Mouse (Mus musculus) macrophage (primary cell): ENCODE data around the gene Bin2. TPM values are rescaled to one million over a fixed set of nuclear protein-coding genes. Genes with fewer than 3 reads are reported as not detected.

Experiments used
- H3K27ac ChIP-seq: fragments of 350-480 bp; formaldehyde crosslinking; 2 replicates; pipeline ENCODE4 v1.9.0; 2021
- H3K36me3 ChIP-seq: fragments of 350-480 bp; formaldehyde crosslinking; 2 replicates; pipeline ENCODE4 v1.9.0; 2021; ENCODE audit errors: inconsistent target
- H3K4me3 ChIP-seq: fragments of 350-480 bp; formaldehyde crosslinking; 2 replicates; pipeline ENCODE4 v1.9.0; 2021; ENCODE audit errors: inconsistent target
- H3K79me2 ChIP-seq: fragments of 350-480 bp; formaldehyde crosslinking; 2 replicates; pipeline ENCODE4 v1.9.0; 2021; ENCODE audit errors: inconsistent target
- WGBS: methylation state at CpG from one replicate; pipeline ENCODE4 v1.1.7; 2026; ENCODE audit warnings: inconsistent platforms; ENCODE audit not compliant: missing documents; 5-methylcytosine and 5-hydroxymethylcytosine counted together
- polyA plus RNA-seq: library from polyadenylated mRNA; stranded (reverse); fragments of 250-400 nt; gene quantifications from 3 replicates; pipeline ENCODE4 v1.2.4, GENCODE M21; 2018; ENCODE audit warnings: inconsistent platforms

The Bin2 gene
- polyA plus RNA-seq, 1 experiment from 2014 or later = 65.5 TPM

DNA sequence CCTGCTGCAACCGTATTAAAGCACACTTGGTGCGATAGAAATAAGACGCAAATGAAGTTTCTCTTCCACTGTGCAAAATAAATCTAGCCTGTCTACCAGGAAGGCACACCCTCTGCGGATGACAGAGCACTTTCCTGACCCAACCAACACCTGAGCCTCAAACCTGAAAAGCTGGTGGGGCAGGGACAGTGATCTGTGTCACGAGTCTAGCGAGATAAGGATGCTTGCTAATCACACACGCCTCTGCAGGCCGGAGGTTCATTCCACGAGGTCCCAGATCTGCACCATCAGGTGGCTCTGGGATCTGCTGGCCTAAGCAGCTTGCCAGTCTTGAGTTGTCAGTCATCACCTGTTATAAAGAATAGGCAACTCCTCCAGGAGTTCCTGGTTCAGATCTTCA lies 17.7 kb downstream of the Bin2 start:
- 93% methylated on average over 9 of the region's 9 CpGs for whole genome bisulfite sequencing
- Histone ChIP-seq H3K27ac (no peak overlapping the region), H3K79me2 (no peaks in the 10 kb centered on the region), H3K36me3 (peaks cover 72% of the 10 kb centered on the region), H3K4me3 (no peak overlapping the region)

DNA sequence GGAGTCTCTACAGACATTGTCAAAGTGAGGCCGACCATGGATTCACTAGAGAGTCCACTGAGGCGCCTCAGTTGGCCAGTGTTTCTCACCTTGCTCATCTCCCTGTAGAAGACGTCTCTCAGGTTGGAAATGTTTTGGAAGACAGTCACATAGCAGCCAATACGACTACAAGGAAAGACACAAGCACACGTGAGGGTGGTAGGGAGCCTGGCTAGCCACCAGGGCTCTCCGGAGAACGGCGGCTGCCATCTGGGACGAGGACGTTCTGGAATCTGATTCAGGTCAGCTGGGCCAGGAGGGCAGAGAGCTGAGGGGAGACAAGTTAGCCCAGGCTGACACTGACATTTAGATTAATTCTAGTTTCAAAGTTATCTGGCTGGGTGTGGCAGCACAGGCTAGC lies 19.2 kb downstream of the Bin2 start:
- H3K79me2 ChIP-seq = no peaks in the 10 kb centered on the region
- peaks cover 75% of the 10 kb centered on the region for H3K36me3 ChIP-seq
- H3K4me3 ChIP-seq = no peak overlapping the region
- H3K27ac ChIP-seq = no peak overlapping the region
- WGBS = 97% methylated on average over 10 of the region's 10 CpGs

DNA sequence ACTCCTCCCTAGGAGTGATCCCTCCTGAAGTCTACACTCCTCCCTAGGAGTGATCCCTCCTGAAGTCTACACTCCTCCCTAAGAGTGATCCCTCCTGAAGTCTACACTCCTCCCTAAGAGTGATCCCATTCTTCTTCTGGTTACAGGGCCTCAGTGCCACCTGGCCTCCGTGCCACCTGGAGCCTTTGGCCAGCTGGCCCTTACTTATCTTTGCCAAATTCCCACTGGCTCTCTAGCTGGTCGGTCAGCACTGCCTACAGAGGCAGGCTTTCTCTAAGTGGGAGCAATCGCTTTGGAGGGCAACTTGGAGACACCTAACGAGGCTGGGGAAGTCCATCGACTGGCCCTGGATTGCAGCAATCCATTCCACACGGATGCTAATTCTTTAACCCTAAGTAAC lies 23.2 kb downstream of the Bin2 start:
- Histone ChIP-seq H3K36me3 (peaks cover 73% of the 10 kb centered on the region), H3K27ac (no peak overlapping the region), H3K4me3 (no peak overlapping the region), H3K79me2 (no peaks in the 10 kb centered on the region)
- 94% methylated on average over 6 of the region's 6 CpGs for WGBS

DNA sequence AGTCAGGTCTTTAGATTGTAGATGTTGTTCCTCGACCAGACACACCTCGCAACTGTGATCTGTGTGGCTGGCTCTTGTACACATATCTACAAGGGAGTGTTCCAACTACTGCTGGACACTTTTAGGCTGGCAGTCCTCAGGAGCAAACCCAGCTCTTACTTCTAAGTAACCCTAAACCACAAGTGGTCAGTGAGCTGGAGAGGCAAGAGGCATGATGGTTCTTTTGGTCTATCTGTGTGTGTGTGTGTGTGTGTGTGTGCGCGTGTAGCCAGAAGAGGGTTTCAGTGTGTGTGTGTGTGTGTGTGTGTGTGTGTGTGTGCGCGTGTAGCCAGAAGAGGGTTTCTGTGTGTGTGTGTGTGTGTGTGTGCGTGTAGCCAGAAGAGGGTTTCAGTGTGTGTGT lies 26.9 kb downstream of the Bin2 start:
- no peaks in the 10 kb centered on the region for H3K79me2 ChIP-seq
- H3K4me3 ChIP-seq = no peak overlapping the region
- H3K36me3 ChIP-seq = peaks cover 45% of the 10 kb centered on the region
- 94% methylated on average over 7 of the region's 7 CpGs for WGBS
- H3K27ac ChIP-seq = no peak overlapping the region

DNA sequence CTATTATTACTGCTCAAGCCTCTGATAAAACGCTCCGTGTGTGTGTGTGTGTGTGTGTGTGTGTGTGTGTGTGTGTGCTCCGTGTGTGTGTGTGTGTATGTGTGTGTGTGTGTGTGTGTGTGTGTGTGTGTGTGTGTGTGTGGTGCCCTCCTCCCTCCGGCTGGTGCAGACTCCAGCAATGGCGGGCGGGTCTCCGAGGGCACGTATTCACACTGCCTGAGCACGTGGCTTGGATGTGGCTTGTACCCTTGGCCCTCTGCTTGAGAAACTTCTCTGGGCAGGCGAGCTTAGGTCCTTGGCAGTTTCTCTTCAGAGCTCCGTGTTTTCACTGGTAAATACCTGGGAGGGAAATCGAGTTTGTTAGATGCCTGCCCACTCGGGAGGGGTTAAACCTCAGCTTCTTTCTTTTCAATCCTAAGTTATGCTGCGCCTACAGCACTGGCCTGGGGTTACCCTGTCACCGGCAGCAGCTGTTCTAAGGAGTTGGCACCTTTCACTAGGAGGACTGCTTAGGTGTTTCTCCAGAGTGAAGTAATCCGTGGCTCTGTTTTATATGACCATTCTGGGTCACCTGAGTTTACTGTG lies 28.0 kb downstream of the Bin2 start:
- Histone ChIP-seq H3K79me2 (no peaks in the 10 kb centered on the region), H3K36me3 (peaks cover 39% of the 10 kb centered on the region), H3K4me3 (no peak overlapping the region), H3K27ac (no peak overlapping the region)
- 84% methylated on average over 10 of the region's 16 CpGs for WGBS

DNA sequence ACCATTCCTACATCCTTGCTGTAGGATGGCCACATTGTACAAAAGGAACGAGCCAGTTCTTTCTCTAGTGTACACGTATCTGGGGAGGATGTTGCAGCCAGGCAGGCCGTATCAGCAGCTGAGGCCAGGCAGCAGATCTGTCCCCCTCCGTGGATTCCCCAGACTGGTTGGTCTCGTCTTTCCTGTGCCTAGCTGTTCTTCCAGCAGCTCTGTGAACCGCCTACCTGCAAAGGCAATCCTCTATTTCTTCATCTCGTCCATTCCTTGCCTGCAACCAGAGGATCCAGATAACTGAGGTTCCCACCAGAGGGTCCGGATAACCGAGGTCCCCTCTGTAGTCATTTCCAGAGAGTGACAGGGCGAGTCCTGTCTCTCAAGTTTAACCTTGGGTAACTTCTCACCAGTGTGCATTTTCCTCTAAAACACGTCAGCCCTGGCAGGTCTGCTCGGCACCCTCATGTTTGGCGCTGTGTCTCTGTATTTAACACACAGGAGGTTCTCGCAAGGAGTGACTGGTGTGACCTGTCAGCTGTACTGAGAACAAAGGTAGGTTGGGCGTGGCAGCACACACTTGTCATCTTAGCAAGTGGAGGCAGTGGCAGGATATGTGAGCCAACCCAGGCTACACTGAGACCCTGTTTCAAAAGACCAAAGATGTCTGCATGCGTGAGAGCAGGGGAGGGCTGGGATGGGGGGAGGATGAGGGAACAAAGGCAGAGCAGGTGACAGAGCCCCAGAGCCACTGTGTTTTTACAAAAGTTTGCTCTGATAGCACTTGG lies 29.2 kb downstream of the Bin2 start:
- no peak overlapping the region for H3K4me3 ChIP-seq
- no peak overlapping the region for H3K27ac ChIP-seq
- peaks cover 28% of the 10 kb centered on the region for H3K36me3 ChIP-seq
- WGBS = 89% methylated on average over 14 of the region's 16 CpGs
- no peaks in the 10 kb centered on the region for H3K79me2 ChIP-seq

DNA sequence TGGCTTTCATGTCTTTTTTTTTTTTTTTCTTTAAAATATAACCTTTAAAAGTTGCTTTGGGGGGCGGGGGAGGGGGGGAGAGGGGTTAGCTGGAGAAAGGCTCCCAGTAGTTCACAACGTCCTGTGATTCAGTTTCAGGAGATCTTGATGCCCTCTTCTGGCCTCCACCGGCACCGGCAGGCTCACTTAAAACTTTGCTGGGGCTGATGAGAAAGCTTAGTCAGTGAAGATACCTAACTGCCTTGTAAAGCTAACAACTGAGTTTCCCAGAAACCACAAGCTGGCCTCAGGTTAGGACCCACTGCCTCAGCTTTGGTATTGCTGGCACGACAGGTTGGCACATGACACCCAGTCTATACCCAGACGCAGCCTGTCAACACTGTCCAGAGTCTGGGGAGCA lies 31.7 kb downstream of the Bin2 start:
- H3K79me2 ChIP-seq = no peaks in the 10 kb centered on the region; the same call in 1 of the 2 replicates
- peaks cover 9% of the 10 kb centered on the region for H3K36me3 ChIP-seq
- H3K27ac ChIP-seq = peak overlapping the region; percentile 28; the same call in 1 of the 2 replicates
- peak overlapping the region; percentile 54 for H3K4me3 ChIP-seq
- 6% methylated on average over 6 of the region's 6 CpGs for whole genome bisulfite sequencing

DNA sequence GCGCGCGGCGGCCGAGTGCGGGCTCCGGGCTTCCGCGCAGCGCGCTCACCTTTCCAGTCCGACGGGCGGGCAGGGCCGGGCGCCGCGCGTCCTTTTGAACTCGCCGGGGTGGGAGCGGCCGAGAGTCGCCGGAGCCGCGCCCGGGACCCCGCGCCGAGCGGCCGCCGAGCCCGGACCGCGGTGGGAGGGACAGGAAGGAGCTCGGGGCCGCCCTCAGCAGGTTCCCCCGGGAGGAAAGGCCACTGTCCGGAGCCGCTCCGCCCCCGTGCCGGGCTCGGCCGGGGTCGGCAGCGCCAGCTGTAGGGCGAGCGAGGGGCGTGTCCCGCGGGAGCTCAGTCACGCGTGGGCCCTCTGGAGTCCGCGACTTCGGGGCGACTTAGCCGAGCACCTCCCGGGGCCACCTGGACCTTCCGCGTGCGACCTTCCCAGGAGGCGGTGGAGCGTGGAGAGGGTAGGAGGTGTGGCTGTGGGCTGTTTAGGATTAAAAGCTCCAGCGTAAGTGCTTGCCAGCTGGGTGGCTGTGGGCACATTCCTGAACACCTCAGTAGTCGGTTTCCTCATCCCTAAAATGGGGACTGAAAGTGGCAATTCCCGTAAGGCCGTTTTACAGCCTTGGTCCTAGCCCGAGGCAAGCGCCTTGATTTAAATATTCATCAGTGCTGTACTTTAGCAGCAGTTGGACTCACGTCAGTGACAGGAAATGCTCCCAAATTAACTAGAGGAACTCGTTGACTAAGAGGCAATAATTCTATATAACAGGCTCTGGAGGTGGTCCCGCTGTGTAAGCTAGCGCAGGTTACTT lies 32.5 kb downstream of the Bin2 start, which contains the start of gene Smagp:
Gene Smagp (minus strand): TSS at position 241 of the 802 bp plus-strand sequence.
- Histone ChIP-seq H3K27ac (peak within 1 kb of the TSS; percentile 28; the same call in 1 of the 2 replicates), H3K4me3 (peak within 1 kb of the TSS; percentile 54), H3K79me2 (no peaks in the 10 kb centered on the region; the same call in 1 of the 2 replicates), H3K36me3 (peaks cover 5% of the 10 kb centered on the region)
- WGBS = under 1% methylated on average over 75 of the region's 77 CpGs

DNA sequence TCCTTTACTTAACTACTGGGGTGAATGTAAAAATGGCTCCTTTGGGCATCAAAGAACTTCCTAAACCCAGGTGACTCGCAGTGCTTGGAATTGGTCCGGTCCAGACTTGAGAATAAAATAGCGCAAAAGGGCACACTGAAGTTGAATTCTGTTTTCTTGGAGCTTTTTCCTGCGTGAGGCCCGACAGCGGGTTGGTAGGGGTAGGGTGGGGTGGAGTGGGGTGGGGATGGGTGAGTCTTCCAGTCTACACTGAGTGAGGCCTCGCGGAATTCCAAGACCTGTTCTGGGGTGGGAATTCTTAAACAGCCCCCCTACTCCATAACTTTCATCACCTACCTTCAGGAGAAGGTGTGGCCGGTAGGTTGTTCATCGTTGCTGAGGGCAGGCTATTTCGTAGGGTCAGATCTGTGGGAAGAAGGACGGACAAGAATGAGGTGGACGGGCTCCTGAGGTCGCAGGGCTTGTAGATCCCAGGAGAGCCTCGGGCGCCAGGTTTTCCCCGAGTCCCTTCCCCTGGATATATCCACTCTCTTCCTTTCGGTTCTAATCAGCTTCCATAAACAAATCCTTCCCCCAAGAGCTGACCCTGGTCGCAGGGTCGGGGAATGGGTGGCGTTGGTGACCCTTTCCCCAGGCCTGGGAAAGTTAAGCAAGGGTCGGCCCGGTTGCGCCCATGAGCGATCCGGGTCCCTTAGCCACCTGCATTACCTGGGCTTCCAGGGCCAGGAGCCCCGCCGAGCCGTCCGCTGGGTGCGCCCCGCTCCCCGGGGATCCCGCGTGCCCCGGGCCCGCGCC lies 33.3 kb downstream of the Bin2 start:
- WGBS = 15% methylated on average over 38 of the region's 38 CpGs
- peak overlapping the region; percentile 45 for H3K4me3 ChIP-seq
- no peaks in the 10 kb centered on the region; the same call in 1 of the 2 replicates for H3K36me3 ChIP-seq
- H3K79me2 ChIP-seq = no peaks in the 10 kb centered on the region; the same call in 1 of the 2 replicates
- no peak overlapping the region for H3K27ac ChIP-seq

DNA sequence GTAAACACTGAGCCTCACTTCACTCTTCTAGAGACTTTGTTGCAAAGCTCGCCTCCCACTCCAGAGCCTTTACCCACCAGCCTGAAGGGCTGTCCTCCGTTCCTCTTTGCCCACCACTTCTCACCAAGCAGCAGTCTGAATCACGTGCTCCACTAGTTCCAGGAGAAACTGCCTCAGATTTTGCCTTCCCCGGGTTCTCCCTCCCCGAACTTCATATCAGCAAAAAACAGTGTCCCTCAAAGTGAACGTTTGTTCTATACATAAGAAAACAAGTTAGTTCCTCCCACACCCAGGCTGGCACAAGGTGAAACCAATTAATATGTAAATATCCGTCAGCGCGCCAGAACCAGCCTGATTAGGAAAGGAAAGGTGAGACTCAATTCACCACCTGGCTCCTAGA lies 34.1 kb downstream of the Bin2 start:
- WGBS = 25% methylated on average over 9 of the region's 9 CpGs
- no peaks in the 10 kb centered on the region; the same call in 1 of the 2 replicates for H3K79me2 ChIP-seq
- H3K4me3 ChIP-seq = no peak overlapping the region
- H3K27ac ChIP-seq = no peak overlapping the region
- H3K36me3 ChIP-seq = no peaks in the 10 kb centered on the region; the same call in 1 of the 2 replicates

DNA sequence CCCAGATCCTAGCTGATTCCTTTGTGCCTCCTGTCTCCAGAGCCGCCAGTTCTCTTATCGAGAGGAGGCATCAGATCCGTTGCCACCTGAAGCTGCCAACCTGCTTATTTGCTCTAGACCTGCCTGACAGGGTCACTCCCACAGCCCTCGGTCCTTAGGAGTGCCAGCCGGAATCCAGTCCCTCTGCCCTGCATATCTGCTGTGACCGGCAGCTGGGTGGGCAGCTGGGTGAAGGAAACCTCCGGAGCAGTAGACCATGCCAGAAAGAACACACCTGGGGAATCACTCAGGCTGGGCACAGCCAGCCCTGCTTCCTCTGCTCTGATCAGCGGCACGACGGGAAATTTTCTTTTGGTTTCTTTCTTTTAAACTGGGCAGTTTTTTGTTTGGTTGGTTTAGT lies 36.0 kb downstream of the Bin2 start:
- no peak overlapping the region for H3K27ac ChIP-seq
- 89% methylated on average over 10 of the region's 10 CpGs for WGBS
- no peak overlapping the region for H3K4me3 ChIP-seq
- H3K79me2 ChIP-seq = no peaks in the 10 kb centered on the region; the same call in 1 of the 2 replicates
- no peaks in the 10 kb centered on the region for H3K36me3 ChIP-seq

DNA sequence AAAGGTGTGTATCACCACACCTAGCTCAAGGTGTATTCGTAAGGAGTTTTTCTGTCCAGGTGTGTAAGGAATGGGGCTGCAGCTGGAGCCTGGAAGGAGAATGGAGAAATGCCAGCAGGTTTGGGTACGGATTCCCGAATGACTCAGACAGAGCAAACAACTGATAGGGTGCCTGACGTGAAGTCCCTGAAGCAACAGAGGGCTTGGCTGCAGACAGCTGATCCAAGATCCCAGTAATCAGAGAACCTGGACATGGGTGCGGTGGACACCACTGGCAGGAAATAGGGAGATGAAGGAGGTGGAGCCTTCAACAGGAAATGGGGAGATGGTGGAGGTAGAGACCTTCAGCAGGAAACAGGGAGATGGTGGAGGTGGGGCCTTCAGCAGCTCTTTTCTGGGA lies 37.0 kb downstream of the Bin2 start:
- Histone ChIP-seq H3K27ac (no peak overlapping the region), H3K79me2 (no peaks in the 10 kb centered on the region; the same call in 1 of the 2 replicates)
- 86% methylated on average over 4 of the region's 5 CpGs for WGBS

DNA sequence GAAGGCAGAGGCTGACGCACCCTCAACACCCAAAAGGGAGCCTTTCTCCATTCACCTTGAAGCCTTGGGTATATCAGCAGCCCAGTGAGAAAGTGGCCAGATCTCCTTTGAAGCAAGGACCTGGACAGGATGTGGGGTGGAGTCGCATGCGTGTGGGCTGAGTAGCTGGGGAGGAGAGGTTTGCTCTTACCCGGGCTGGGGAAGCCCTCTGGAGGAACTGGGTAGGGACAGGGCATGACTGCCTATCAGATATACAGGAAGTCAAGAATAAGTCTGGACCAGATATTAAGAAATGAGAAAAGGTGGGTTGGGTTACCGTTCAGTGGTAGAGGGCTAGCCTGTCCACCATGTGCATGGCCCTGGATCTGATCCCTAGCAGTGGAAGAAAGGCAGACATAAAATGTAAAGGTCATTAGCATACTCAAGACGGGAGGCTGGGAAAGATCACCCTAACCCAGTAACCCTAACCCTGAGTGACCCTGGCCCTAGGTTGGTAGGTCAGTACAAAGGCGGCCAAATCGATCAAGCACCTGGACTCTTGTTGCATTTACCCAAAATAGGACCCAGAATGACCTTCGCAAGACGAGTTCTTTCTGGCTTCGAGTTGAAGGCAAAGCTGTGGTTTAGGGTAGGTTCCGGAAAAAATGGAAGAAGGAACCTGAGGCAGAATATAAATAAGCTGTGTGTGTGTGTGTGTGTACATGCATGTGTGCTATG lies 37.7 kb downstream of the Bin2 start:
- WGBS = 36% methylated on average over 12 of the region's 12 CpGs
- H3K79me2 ChIP-seq = no peaks in the 10 kb centered on the region; the same call in 1 of the 2 replicates
- H3K36me3 ChIP-seq = no peaks in the 10 kb centered on the region
- H3K27ac ChIP-seq = no peak overlapping the region
- no peak overlapping the region for H3K4me3 ChIP-seq

More for the DNA sequence above, 37.0 kb downstream of the Bin2 start:
- Histone ChIP-seq H3K36me3 (no peaks in the 10 kb centered on the region), H3K4me3 (no peak overlapping the region)
